Mouse (Mus musculus) midbrain, embryonic 14.5 days (tissue): Measurements from ENCODE around the gene Papln. TPM values are rescaled to one million over a fixed set of nuclear protein-coding genes. Genes with fewer than 3 reads are reported as not detected.

ENCODE experiments used
- ATAC-seq: fragments of 200-750 bp; cut with Nextera tagmentation; 2 replicates; pipeline ENCODE4 v1.8.0; 2017; ENCODE audit warnings: moderate number of reproducible peaks, moderate library complexity; ENCODE audit not compliant: low FRiP score, low TSS enrichment
- DNase-seq: peaks from one replicate; pipeline ENCODE4 v3.0.0-alpha.2; 2015
- H3K27ac ChIP-seq: fragments of 300-500 bp; sonication (generic); replicated peaks from 2 replicates; pipeline ENCODE4 v1.5.1; 2014; ENCODE audit warnings: mild to moderate bottlenecking, low read depth, low read length, moderate library complexity
- H3K27me3 ChIP-seq: fragments of 300-500 bp; sonication (generic); 2 replicates; pipeline ENCODE4 v1.6.1; 2014; ENCODE audit warnings: low read length, control low read depth, mixed read lengths; ENCODE audit not compliant: control insufficient read depth, insufficient read depth
- H3K36me3 ChIP-seq: fragments of 300-500 bp; sonication (generic); 2 replicates; pipeline ENCODE4 v1.6.1; 2014; ENCODE audit warnings: low read length, control low read depth; ENCODE audit not compliant: control insufficient read depth, insufficient read depth
- H3K4me1 ChIP-seq: fragments of 300-500 bp; sonication (generic); 2 replicates; pipeline ENCODE4 v1.6.1; 2014; ENCODE audit warnings: mild to moderate bottlenecking, antibody characterized with exemption, low read length, control low read depth; ENCODE audit not compliant: control insufficient read depth, insufficient read depth
- H3K4me2 ChIP-seq: fragments of 300-500 bp; sonication (generic); 2 replicates; pipeline ENCODE4 v1.6.1; 2014; ENCODE audit warnings: mild to moderate bottlenecking, low read length, moderate library complexity
- H3K4me3 ChIP-seq: fragments of 300-500 bp; sonication (generic); replicated peaks from 2 replicates; pipeline ENCODE4 v1.5.1; 2014; ENCODE audit warnings: low read depth, low read length
- H3K9ac ChIP-seq: fragments of 300-500 bp; sonication (generic); replicated peaks from 2 replicates; pipeline ENCODE4 v1.6.1; 2014; ENCODE audit warnings: mild to moderate bottlenecking, low read length, moderate library complexity
- H3K9me3 ChIP-seq: fragments of 300-500 bp; sonication (generic); 2 replicates; pipeline ENCODE4 v1.6.1; 2016; ENCODE audit warnings: low read length, control low read depth, mixed read lengths; ENCODE audit not compliant: control insufficient read depth
- WGBS: fragments of 180-500 bp; shearing (Covaris S2); extraction: QIAGEN DNeasy Blood & Tissue Kit; methylation state at CpG from one replicate; pipeline ENCODE4 v1.1.7; 2014; 5-methylcytosine and 5-hydroxymethylcytosine counted together
- polyA plus RNA-seq: library from polyadenylated mRNA; unstranded; fragments of >200 nt; fragmentation: Nextera tagmentation; extraction: Ambion mirVana; gene quantifications from 2 replicates; pipeline ENCODE4 v1.2.1, GENCODE M21; 2014

Papln gene
- polyA plus RNA-seq, 1 experiment from 2014 or later, result 0.11 TPM

DNA sequence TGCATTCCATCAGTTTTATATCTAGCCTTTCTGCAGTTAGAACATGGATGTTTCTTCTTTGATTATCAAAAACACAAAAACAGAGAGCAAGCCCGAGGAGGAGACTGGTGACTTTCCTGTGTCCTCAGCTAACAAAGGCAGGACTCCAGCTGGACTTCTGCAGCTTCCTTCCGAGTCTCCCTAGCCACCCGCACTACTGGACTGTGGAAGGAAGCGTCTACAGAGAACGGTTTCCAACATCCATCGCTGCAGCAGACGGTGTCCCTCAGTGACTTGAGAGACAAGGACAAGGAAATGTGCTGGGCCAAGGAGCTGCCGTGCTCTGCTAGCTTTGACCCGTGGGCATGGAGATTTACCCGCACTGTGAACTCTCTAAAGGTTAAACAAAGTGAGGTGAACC lies 29.4 kb upstream of the Papln start:
- Histone ChIP-seq H3K4me3 (no peak overlapping the region), H3K4me2 (no peak overlapping the region), H3K9me3 (no peaks in the 10 kb centered on the region), H3K36me3 (peaks cover 78% of the 10 kb centered on the region), H3K27ac (no peak overlapping the region), H3K9ac (no peak overlapping the region), H3K27me3 (no peaks in the 10 kb centered on the region), H3K4me1 (no peaks in the 10 kb centered on the region)
- no peak for ATAC-seq
- DNase-seq, result no peak
- 94% methylated on average over 10 of the region's 10 CpGs for WGBS

DNA sequence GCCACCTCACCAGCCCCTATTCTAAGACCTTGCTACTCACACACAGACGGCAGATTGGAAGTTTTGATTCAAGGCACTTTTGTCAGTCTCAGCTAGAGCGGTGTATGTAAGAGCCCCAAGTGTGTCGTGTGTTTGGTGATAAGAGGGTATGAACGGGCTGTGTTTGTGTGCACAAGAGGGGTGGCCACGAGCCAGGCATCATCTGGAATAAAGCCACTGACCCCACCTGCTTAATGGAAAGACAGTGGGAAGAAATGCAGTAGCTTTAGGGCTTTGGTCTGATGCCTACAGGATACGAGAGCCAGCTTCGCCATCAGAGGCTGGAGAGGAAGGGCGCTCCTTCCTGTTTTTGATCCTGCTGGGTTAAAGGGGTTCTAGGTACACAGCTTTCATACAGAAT lies 27.2 kb upstream of the Papln start:
- H3K4me1 ChIP-seq, result no peaks in the 10 kb centered on the region
- no peak overlapping the region for H3K4me2 ChIP-seq
- no peak overlapping the region for H3K9ac ChIP-seq
- WGBS, result 88% methylated on average over 8 of the region's 8 CpGs
- ATAC-seq (no peak), DNase-seq (no peak)
- no peaks in the 10 kb centered on the region for H3K9me3 ChIP-seq
- peaks cover 56% of the 10 kb centered on the region for H3K36me3 ChIP-seq
- H3K4me3 ChIP-seq, result no peak overlapping the region
- no peak overlapping the region for H3K27ac ChIP-seq
- H3K27me3 ChIP-seq, result no peaks in the 10 kb centered on the region

DNA sequence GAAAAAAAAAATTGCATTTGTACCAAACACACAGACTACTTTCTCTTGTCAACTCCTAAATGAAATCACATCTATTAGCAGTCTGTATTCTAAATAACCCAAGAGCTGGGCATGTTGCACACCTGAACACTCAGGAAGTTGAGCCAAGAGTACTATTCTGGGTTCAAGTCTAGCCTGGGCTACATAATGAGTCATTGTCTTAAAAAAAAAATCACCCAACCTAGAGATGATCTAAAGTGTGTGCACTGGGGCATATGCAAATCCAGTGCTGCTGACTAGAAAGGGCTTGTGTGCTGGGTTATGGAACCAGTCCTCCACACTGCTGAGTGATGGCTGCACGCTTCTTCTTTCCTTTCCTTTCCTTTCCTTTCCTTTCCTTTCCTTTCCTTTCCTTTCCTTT lies 24.8 kb upstream of the Papln start:
- DNase-seq, result no peak
- Histone ChIP-seq H3K9ac (no peak overlapping the region), H3K4me2 (no peak overlapping the region), H3K4me1 (no peaks in the 10 kb centered on the region), H3K27ac (no peak overlapping the region), H3K4me3 (no peak overlapping the region), H3K9me3 (no peaks in the 10 kb centered on the region), H3K27me3 (no peaks in the 10 kb centered on the region), H3K36me3 (peaks cover 32% of the 10 kb centered on the region)
- 88% methylated on average over 1 of the region's 1 CpGs for WGBS
- ATAC-seq, result no peak

DNA sequence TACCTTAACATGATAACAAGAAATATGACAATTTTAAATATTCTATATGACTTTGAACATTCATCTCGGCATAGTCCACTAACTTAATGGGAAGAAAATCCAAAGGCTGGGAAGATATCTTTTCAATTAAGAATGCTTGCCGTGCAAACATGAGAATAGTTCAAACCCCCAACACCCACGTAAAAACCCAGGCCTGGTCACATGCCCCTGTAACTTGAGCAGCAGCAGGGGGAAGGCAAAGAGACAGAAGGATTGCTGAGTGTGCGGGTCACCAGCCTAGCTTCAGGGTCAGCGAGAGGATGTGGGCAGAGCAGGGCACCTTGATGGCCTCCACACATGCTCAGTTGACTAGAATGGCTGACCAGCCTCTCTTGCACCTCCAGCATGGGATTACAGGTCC lies 21.7 kb upstream of the Papln start:
- H3K9me3 ChIP-seq, result no peaks in the 10 kb centered on the region
- H3K27me3 ChIP-seq, result no peaks in the 10 kb centered on the region
- H3K36me3 ChIP-seq, result 0 out of 2 replicates have a peak, but pooled peaks cover 2% of the 10 kb centered on the region
- no peak overlapping the region for H3K27ac ChIP-seq
- no peak overlapping the region for H3K4me3 ChIP-seq
- no peak overlapping the region for H3K9ac ChIP-seq
- H3K4me2 ChIP-seq, result no peak overlapping the region
- WGBS, result 86% methylated on average over 5 of the region's 5 CpGs
- DNase-seq, result no peak
- no peaks in the 10 kb centered on the region for H3K4me1 ChIP-seq
- ATAC-seq, result no peak

DNA sequence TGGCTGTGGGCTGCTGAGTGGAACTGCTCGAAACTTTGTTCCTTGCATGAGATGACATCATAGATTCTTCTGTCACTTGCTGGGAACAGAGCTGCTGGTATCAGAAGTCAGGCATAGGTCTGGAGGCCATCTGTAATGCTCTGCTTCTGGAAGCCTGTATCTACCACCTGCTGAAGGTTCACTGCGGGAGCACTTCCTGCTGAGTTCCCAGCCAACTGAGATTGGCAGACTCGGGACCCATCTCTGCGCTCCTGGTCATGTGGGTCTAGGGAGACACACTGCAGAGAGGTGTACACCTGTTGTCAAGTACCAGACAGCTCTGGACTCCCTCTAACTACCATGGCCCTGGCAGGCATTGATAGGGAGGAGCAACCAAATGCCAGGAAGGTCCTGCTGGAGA lies 20.6 kb upstream of the Papln start:
- H3K27me3 ChIP-seq, result no peaks in the 10 kb centered on the region
- H3K9me3 ChIP-seq, result no peaks in the 10 kb centered on the region
- no peaks in the 10 kb centered on the region for H3K4me1 ChIP-seq
- H3K36me3 ChIP-seq, result no peaks in the 10 kb centered on the region
- H3K9ac ChIP-seq, result no peak overlapping the region
- no peak overlapping the region for H3K4me3 ChIP-seq
- DNase-seq (no peak), ATAC-seq (no peak)
- H3K27ac ChIP-seq, result no peak overlapping the region
- no peak overlapping the region for H3K4me2 ChIP-seq
- WGBS, result 91% methylated on average over 4 of the region's 4 CpGs

DNA sequence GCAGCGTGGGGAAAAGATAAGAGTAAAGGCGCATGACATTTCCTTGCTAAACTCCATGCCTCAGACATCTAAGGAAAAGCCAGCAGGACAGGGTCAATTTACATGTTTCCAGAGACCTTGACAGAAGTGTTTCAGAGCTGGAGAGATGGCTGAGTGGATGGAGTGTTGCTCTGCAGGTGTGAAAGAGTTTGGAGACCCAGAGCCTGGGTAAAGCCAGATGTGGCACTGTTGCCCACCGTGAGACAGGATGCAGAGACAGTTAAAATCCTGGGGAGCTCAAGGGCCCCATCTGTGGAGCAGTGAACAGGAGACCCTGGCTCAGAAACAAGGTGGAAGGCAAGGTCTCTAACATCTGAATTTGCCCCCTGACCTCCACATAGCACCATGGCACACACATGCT lies 19.7 kb upstream of the Papln start:
- no peaks in the 10 kb centered on the region for H3K4me1 ChIP-seq
- ATAC-seq (no peak), DNase-seq (no peak)
- 79% methylated on average over 3 of the region's 3 CpGs for WGBS
- no peaks in the 10 kb centered on the region for H3K27me3 ChIP-seq
- no peak overlapping the region for H3K4me2 ChIP-seq
- no peak overlapping the region for H3K4me3 ChIP-seq
- H3K27ac ChIP-seq, result no peak overlapping the region
- H3K36me3 ChIP-seq, result no peaks in the 10 kb centered on the region
- no peak overlapping the region for H3K9ac ChIP-seq
- no peaks in the 10 kb centered on the region for H3K9me3 ChIP-seq

- WGBS, result 30% methylated on average over 1 of the region's 1 CpGs
- DNase-seq (no peak), ATAC-seq (no peak)
Measured at GRCm38 (mm10) chr12:83749186-83749585, 14.2 kb upstream of the Papln start.

GRCm38 (mm10) chr12:83752495-83752894 lies 10.9 kb upstream of the Papln start:
- 48% methylated on average over 2 of the region's 2 CpGs for WGBS
- no peak overlapping the region for H3K4me3 ChIP-seq
- no peaks in the 10 kb centered on the region for H3K27me3 ChIP-seq
- no peak overlapping the region for H3K9ac ChIP-seq
- ATAC-seq (no peak), DNase-seq (peak; percentile 37)
- H3K36me3 ChIP-seq, result no peaks in the 10 kb centered on the region
- no peak overlapping the region for H3K4me2 ChIP-seq
- H3K4me1 ChIP-seq, result no peaks in the 10 kb centered on the region
- no peak overlapping the region for H3K27ac ChIP-seq
- H3K9me3 ChIP-seq, result no peaks in the 10 kb centered on the region

More at GRCm38 (mm10) chr12:83749186-83749585, 14.2 kb upstream of the Papln start:
- Histone ChIP-seq H3K27ac (no peak overlapping the region), H3K4me3 (no peak overlapping the region), H3K9ac (no peak overlapping the region), H3K9me3 (no peaks in the 10 kb centered on the region), H3K36me3 (no peaks in the 10 kb centered on the region), H3K4me2 (no peak overlapping the region), H3K27me3 (no peaks in the 10 kb centered on the region), H3K4me1 (no peaks in the 10 kb centered on the region)

DNA sequence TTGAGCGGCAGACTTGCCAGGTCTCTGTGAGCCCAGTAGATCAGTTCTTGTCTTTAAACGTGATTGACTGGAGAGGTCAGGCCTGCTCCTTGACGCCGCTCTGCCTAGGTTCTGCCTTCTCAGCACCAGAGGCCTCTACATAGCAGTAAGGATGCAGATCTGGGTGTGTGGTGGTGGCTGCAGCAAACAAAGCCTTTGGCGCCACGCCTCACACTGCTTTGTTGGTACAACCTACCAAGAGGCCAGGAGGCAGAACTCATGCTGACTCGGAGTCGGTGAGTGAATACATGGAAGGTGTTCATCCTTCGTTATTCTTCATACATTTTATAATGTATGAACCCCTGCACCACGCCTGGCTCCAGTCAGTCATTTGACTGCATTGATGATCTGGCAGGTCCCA lies 4.7 kb upstream of the Papln start:
- WGBS, result 77% methylated on average over 10 of the region's 10 CpGs
- Histone ChIP-seq H3K4me1 (peaks cover 9% of the 10 kb centered on the region), H3K27ac (no peak overlapping the region), H3K9ac (no peak overlapping the region), H3K4me3 (no peak overlapping the region), H3K4me2 (no peak overlapping the region), H3K27me3 (no peaks in the 10 kb centered on the region), H3K36me3 (no peaks in the 10 kb centered on the region), H3K9me3 (no peaks in the 10 kb centered on the region)
- DNase-seq (no peak), ATAC-seq (no peak)
